Mouse (Mus musculus) lung, embryonic 14.5 days (tissue): Measurements from ENCODE around the gene Fbxl18. TPM values are rescaled to one million over a fixed set of nuclear protein-coding genes. Genes with fewer than 3 reads are reported as not detected.
A peak's percentile ranks its signal among the peaks of the same experiment; 100 is the strongest.

Experiments used
- ATAC-seq: fragments of 200-750 bp; cut with Nextera tagmentation; 2 replicates; pipeline ENCODE4 v1.8.0; 2017; ENCODE audit warnings: mild to moderate bottlenecking, moderate TSS enrichment, moderate library complexity; ENCODE audit not compliant: insufficient read depth
- DNase-seq: peaks from one replicate; pipeline ENCODE4 v3.0.0-alpha.2; 2015
- H3K27ac ChIP-seq: fragments of 300-500 bp; sonication (generic); 2 replicates; pipeline ENCODE4 v1.5.1; 2014; ENCODE audit warnings: low read depth, mild to moderate bottlenecking, moderate library complexity
- H3K27me3 ChIP-seq: fragments of 300-500 bp; sonication (generic); 2 replicates; pipeline ENCODE4 v1.6.1; 2014; ENCODE audit warnings: low read length, control low read depth; ENCODE audit not compliant: insufficient read depth
- H3K36me3 ChIP-seq: fragments of 300-500 bp; sonication (generic); 2 replicates; pipeline ENCODE4 v1.6.1; 2014; ENCODE audit warnings: control low read depth; ENCODE audit not compliant: insufficient read depth
- H3K4me1 ChIP-seq: fragments of 300-500 bp; sonication (generic); 2 replicates; pipeline ENCODE4 v1.6.1; 2014; ENCODE audit warnings: antibody characterized with exemption, control low read depth; ENCODE audit not compliant: insufficient read depth
- H3K4me2 ChIP-seq: fragments of 300-500 bp; sonication (generic); 2 replicates; pipeline ENCODE4 v1.6.1; 2014; ENCODE audit warnings: mild to moderate bottlenecking
- H3K4me3 ChIP-seq: fragments of 300-500 bp; sonication (generic); 2 replicates; pipeline ENCODE4 v1.5.1; 2014; ENCODE audit warnings: low read depth, low read length
- H3K9ac ChIP-seq: fragments of 300-500 bp; sonication (generic); 2 replicates; pipeline ENCODE4 v1.6.1; 2014
- H3K9me3 ChIP-seq: fragments of 300-500 bp; sonication (generic); 2 replicates; pipeline ENCODE4 v1.6.1; 2016; ENCODE audit warnings: low read depth, low read length, control low read depth
- CTCF ChIP-seq: IDR thresholded peaks from 2 replicates; pipeline ENCODE4 v1.5.1; 2016; ENCODE audit warnings: antibody characterized with exemption, low read depth
- WGBS: fragments of 180-500 bp; shearing (Covaris S2); extraction: QIAGEN DNeasy Blood & Tissue Kit; methylation state at CpG from one replicate; pipeline ENCODE4 v1.1.7; 2014; 5-methylcytosine and 5-hydroxymethylcytosine counted together
- polyA plus RNA-seq: library from polyadenylated mRNA; unstranded; fragments of >200 nt; fragmentation: Nextera tagmentation; extraction: Ambion mirVana; gene quantifications from 2 replicates; pipeline ENCODE4 v1.2.1, GENCODE M21; 2014

Gene Fbxl18
- polyA plus RNA-seq, 1 experiment from 2014 or later, result 11.8 TPM

DNA sequence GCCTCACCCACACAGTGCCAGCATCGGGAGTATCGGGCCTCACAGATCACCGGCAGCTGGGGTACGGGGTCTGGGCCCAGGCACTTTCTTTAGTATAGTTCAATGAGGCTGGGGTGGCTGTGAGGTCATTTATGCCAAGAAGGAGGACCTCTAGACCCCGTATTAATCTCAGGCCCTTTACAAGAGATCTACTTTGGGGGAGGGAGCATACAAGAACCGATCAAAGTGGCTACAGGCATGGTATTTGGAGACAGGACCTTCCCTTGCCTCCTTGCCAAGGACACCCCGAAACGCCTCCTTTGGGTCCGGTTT, 73.3 kb downstream of the Fbxl18 start:
- peaks cover 11% of the 10 kb centered on the region for H3K4me1 ChIP-seq
- H3K4me2 ChIP-seq, result peak overlapping the region; percentile 97
- no peak for TF ChIP-seq CTCF
- H3K27me3 ChIP-seq, result no peaks in the 10 kb centered on the region
- peak overlapping the region; percentile 100 for H3K27ac ChIP-seq
- DNase-seq, result no peak
- no peaks in the 10 kb centered on the region for H3K9me3 ChIP-seq
- peak overlapping the region; percentile 100 for H3K9ac ChIP-seq
- H3K36me3 ChIP-seq, result no peaks in the 10 kb centered on the region
- H3K4me3 ChIP-seq, result peak overlapping the region; percentile 90
- under 1% methylated on average over 9 of the region's 9 CpGs for WGBS
- no peak for ATAC-seq

DNA sequence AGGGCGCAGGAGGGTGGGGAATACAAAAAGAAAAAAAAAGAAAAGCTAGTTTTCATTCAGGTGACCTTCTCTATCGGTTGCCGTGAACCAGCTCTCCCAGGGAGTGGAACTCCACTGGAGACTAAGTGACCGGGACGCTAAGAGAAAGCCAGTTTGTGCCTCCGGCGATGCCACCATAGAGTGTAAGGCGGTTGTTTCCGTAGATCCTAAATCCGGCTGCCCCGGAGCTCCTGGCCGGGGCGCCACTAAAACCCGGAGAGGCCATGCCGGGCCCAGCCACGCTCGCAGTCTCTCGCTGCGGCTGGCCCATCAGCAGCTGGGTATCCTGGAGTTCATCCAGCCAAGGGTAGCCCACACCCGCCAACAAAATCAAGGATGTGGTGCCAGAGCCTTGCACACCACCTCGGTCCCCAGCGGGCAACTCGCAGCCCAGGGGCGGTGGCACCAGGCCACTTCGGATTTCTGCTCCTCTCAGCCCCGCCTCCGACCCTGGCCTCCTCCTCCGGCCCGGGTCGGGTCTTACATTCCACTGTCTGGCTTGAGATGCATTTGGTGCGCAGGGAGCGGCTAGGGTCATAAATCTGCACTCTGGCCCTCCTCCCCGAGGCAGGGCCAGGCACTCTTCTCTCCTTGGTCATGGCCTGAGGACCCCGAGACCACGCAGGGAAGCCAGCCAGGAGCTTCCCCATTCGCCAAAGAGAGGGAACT, 73.8 kb downstream of the Fbxl18 start:
- no peaks in the 10 kb centered on the region for H3K36me3 ChIP-seq
- peak overlapping the region; percentile 90 for H3K4me3 ChIP-seq
- H3K27me3 ChIP-seq, result no peaks in the 10 kb centered on the region
- WGBS, result under 1% methylated on average over 36 of the region's 36 CpGs
- peaks cover 11% of the 10 kb centered on the region for H3K4me1 ChIP-seq
- peak overlapping the region; percentile 100 for H3K9ac ChIP-seq
- no peaks in the 10 kb centered on the region for H3K9me3 ChIP-seq
- no peak for TF ChIP-seq CTCF
- H3K4me2 ChIP-seq, result peak overlapping the region; percentile 97
- peak; percentile 93 for DNase-seq
- peak overlapping the region; percentile 100 for H3K27ac ChIP-seq
- ATAC-seq, result peak; percentile 25

DNA sequence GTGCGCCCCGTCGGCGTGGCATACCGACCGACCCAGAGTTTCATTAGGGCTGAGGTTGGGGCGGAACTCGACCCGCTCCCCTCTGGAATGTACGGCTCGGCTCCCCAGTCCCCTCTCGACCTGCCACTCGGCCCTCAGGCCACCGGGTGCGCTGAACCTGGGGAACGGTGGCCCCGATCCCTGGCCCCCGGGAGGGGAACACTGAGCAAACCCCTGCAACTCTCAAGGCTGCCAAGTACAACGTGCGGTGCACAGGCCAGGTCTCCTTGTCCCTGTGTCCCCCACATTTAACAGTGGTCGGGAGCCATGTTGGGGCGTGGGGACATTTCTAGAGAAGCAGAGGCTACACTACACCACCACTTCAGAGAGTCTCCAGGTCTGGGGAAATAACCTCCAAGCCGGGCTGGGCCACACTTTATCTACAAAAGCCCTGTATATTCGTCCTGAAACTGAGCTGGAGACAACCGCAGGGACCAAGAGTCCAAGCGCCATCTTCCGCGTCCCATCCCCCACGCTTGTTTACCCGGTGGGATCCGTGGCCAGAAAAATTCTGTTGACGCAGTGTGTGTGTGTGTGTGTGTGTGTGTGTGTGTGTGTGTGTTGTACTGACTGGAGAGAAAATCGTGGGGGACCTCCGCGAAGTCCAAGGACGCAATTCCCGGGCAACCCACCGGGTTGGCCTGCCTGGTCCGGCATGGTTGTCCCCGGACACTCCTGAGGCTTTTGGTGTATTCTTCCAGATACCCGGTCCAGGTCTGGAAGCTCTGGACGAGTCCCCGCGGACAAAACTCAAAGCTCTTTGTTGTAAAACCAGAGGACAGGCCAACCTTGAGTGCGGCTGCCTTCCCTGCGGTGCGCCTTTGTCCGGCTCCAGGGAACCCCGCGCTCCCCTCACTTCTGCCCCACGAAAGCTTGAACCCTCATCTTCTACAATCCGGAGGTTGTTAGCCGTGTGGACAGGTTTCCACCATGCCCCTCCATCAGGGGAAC, 74.7 kb downstream of the Fbxl18 start:
- under 1% methylated on average over 53 of the region's 53 CpGs for WGBS
- Histone ChIP-seq H3K9ac (peak overlapping the region; percentile 100), H3K9me3 (no peaks in the 10 kb centered on the region), H3K4me1 (peaks cover 11% of the 10 kb centered on the region), H3K27me3 (no peaks in the 10 kb centered on the region), H3K4me3 (peak overlapping the region; percentile 90), H3K36me3 (no peaks in the 10 kb centered on the region), H3K4me2 (peak overlapping the region; percentile 97), H3K27ac (peak overlapping the region; percentile 100)
- DNase-seq, result peak; percentile 87
- no peak for ATAC-seq
- TF ChIP-seq CTCF, result no peak

DNA sequence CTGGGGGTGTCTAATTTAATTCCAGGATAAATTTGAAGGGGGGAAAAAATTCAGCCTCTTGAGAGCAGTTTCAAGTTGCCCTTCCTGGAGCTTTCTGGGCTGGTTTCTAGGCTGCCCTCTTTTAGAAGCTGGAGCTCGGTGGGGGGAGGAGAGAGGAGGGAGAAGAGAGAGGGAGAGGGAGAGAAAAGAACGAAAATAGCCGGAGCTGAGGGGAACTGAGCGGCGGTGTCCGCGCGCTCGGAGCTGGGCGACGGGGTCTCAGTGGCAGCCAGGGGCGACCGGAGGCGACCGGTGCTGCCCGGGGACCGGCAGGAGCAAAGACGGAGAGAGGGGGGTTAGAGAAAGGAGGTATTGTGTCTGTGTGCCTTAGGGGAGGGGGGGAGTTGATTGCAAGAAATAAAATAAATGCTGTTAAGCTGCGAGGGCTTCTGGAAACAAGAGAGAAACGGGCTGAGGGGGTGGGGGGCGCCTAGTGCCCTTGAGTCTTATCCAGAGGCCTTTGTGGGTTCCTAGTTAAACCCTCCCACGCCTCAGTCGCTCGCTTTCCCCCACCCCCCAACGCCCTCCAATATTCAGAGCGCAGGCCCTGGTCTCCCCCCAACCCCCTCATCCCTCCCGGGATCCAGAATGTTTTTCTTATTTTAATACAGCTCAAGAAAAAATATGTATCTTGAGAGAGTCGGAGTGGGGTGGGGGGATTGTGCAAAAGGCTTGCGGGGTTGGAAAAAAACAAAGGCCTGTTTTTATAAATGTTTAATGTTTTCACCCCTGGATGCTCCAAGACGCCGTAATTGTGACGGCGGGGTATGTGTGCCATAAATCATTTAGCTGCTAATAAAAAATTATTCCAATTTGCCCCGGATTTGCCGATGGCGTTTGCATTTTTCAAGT, 75.6 kb downstream of the Fbxl18 start:
- no peaks in the 10 kb centered on the region for H3K27me3 ChIP-seq
- 0 out of 2 replicates have a peak, but pooled peaks cover 3% of the 10 kb centered on the region for H3K36me3 ChIP-seq
- peak; percentile 9; the same call in 1 of the 2 replicates for ATAC-seq
- H3K9ac ChIP-seq, result peak overlapping the region; percentile 100
- peak overlapping the region; percentile 97 for H3K4me2 ChIP-seq
- H3K4me3 ChIP-seq, result peak overlapping the region; percentile 90
- TF ChIP-seq CTCF, result no peak
- H3K27ac ChIP-seq, result peak overlapping the region; percentile 100
- DNase-seq, result peak; percentile 90
- peaks cover 6% of the 10 kb centered on the region; the same call in 1 of the 2 replicates for H3K4me1 ChIP-seq
- H3K9me3 ChIP-seq, result no peaks in the 10 kb centered on the region
- under 1% methylated on average over 36 of the region's 36 CpGs for WGBS

DNA sequence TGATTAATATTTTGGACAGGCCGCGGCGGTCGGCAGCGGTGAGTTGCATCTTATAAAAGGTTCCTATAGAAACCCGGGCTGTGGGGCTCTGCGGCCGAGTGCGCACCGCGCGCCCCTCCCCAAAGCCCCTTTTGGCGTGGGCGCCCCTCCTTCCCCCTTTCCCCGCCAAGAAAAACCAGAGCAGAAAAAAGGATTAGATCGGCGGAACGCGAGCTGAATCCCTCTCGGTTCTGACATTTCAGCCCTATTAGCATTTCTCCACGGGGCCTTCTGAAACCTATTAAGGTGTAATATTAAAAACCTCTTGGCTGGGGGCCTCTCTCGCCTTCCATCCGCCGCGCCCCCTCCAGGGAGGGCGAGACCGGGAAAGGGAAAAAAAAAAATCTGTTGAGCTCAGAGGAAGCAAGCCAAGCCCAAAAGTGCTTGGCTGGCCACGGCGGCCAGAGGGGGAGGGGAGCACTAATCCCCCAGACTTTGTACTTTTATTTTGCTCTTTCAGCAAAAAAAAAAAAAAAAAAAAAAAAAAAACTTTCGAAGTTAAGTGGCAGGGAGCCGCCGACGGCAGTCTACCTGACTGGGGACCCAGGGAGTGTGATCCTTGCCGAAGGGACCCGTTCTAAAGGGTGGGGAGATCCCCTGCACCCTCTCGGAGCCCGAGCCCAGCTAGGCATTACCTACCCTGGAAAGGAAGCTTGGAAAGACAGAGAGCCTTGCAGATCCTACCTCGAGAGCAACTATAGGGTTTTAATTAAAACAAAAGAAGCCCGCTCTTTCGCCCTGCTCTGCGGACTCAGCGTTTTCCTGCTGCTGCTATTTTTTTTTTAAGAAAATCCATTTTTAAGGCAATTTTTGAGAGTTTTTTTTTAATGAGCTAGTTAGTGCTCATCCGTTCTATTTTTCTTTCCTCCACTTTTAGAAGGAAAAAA, 76.5 kb downstream of the Fbxl18 start:
- peak overlapping the region; percentile 100 for H3K27ac ChIP-seq

More for the DNA sequence above, 76.5 kb downstream of the Fbxl18 start:
- peak; percentile 15; the same call in 1 of the 2 replicates for TF ChIP-seq CTCF
- Histone ChIP-seq H3K4me3 (peak overlapping the region; percentile 90), H3K27me3 (no peaks in the 10 kb centered on the region), H3K36me3 (peaks cover 5% of the 10 kb centered on the region; the same call in 1 of the 2 replicates), H3K4me1 (no peaks in the 10 kb centered on the region), H3K9me3 (no peaks in the 10 kb centered on the region), H3K9ac (peak overlapping the region; percentile 100), H3K4me2 (peak overlapping the region; percentile 97)
- peak; percentile 94 for DNase-seq
- no peak for ATAC-seq
- WGBS, result under 1% methylated on average over 43 of the region's 43 CpGs
